Mouse (Mus musculus): ENCODE measurements around the gene Dhx58.

The Dhx58 gene

GRCm38 (mm10) chr11:100703851-100704531 is at the start of gene Dhx58:
Dhx58 (minus strand) TSS chr11:100704271.
- no peak for DNase-seq

GRCm38 (mm10) chr11:100752294-100752693 is 48.2 kb upstream of the Dhx58 start:
- DNase-seq, result no peak

GRCm38 (mm10) chr11:100750127-100750526 is 46.1 kb upstream of the Dhx58 start:
- DNase-seq, result no peak

GRCm38 (mm10) chr11:100749469-100749868 is 45.4 kb upstream of the Dhx58 start:
- DNase-seq, result no peak

GRCm38 (mm10) chr11:100748620-100749019 is 44.5 kb upstream of the Dhx58 start:
- DNase-seq, result no peak

- no peak for DNase-seq
Observed at GRCm38 (mm10) chr11:100747114-100747513, 43.0 kb upstream of the Dhx58 start.

- DNase-seq, result no peak
Observed at GRCm38 (mm10) chr11:100746546-100746945, 42.5 kb upstream of the Dhx58 start.

- peak; percentile 74 for DNase-seq
Observed at GRCm38 (mm10) chr11:100745085-100745484, 41.0 kb upstream of the Dhx58 start.

- no peak for DNase-seq
Observed at GRCm38 (mm10) chr11:100741348-100741747, 37.3 kb upstream of the Dhx58 start.

- peak; percentile 37 for DNase-seq
Observed at GRCm38 (mm10) chr11:100738749-100739148, 34.7 kb upstream of the Dhx58 start.

GRCm38 (mm10) chr11:100738066-100738604 is 34.1 kb upstream of the Dhx58 start, which contains the start of gene Rab5c:
Rab5c (minus strand) TSS chr11:100738215.
- DNase-seq, result peak; percentile 96

GRCm38 (mm10) chr11:100737105-100737733 is 33.1 kb upstream of the Dhx58 start:
- DNase-seq, result no peak

- no peak for DNase-seq
Observed at GRCm38 (mm10) chr11:100736746-100737080, 32.6 kb upstream of the Dhx58 start.

- DNase-seq, result peak; percentile 31
Observed at GRCm38 (mm10) chr11:100735954-100736745, 32.1 kb upstream of the Dhx58 start.

- DNase-seq, result no peak
Observed at GRCm38 (mm10) chr11:100735134-100735865, 31.2 kb upstream of the Dhx58 start.

- DNase-seq, result no peak
Observed at GRCm38 (mm10) chr11:100730477-100731205, 26.6 kb upstream of the Dhx58 start.

GRCm38 (mm10) chr11:100729976-100730375 is 25.9 kb upstream of the Dhx58 start:
- DNase-seq, result no peak

- DNase-seq, result no peak
Observed at GRCm38 (mm10) chr11:100728601-100729000, 24.5 kb upstream of the Dhx58 start.

GRCm38 (mm10) chr11:100727201-100727600 is 23.1 kb upstream of the Dhx58 start:
- no peak for DNase-seq

GRCm38 (mm10) chr11:100724919-100725512 is 20.9 kb upstream of the Dhx58 start:
- DNase-seq, result no peak

GRCm38 (mm10) chr11:100722493-100723028 is 18.5 kb upstream of the Dhx58 start:
- no peak for DNase-seq
